Mouse (Mus musculus) testis, postnatal 14 days (tissue): ENCODE results near the gene Sgsm2.
"Not testable (repeated sequence)": the region's sequence is repeated elsewhere in the genome, so short reads cannot be mapped to it uniquely, and the experiment has no call there.

ENCODE experiments used
- DNase-seq: peaks from one replicate; pipeline ENCODE4 v3.0.0; 2021; ENCODE audit warnings: low spot score

Sgsm2 gene

DNA sequence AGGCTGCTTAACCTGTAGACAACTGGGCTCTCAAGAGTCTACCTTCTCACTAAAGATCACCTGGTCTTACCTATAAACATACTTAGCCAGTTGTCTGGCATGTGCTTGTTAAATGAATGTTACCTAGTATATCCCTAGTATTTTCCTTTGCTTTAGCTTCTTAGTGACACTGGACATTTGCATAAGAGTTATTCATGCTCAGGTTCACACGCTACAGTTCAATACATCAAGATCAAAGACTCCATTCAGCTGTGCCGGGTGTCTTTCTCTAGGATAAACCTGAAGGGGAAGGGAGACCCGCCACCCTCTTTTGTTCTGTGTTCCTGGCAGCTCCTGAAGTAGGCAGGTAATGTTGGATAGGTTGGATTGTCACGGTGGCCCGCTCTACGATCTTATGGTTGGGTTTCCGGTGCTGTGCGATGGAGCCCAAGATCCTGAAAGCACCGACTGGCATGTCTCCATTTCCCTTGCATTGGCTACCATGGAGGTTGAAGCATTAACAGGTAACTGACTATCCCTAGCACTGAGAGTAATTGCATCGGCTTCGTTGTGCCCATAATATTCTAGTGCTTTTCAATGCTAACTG, 67.8 kb downstream of the Sgsm2 start:
- no peak for DNase-seq

DNA sequence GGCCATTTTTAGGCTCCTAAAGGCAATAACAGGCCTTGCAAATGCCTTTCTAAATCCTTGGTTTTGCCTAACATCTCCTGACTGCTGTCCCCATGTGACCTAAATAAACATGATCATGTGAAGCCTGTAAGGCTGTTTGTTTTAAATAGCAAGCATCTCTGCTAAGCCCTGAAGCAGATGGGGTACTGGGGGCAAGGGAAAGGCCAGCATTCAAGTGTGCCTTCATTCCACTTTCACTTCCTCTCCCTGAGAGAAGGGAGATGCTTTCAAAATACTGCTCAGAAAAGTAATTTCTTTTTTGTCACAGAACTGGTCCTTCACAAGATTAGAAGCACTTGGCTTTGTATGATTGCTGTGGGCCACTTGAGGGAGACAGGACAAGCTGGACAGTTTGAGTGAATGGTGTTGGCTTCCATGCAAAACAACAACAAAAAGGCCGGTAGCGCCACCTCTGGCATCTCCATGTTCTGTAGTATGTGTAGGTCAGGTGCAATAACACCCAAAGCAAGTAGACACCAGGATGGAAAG, 68.4 kb downstream of the Sgsm2 start:
- DNase-seq, result no peak

DNA sequence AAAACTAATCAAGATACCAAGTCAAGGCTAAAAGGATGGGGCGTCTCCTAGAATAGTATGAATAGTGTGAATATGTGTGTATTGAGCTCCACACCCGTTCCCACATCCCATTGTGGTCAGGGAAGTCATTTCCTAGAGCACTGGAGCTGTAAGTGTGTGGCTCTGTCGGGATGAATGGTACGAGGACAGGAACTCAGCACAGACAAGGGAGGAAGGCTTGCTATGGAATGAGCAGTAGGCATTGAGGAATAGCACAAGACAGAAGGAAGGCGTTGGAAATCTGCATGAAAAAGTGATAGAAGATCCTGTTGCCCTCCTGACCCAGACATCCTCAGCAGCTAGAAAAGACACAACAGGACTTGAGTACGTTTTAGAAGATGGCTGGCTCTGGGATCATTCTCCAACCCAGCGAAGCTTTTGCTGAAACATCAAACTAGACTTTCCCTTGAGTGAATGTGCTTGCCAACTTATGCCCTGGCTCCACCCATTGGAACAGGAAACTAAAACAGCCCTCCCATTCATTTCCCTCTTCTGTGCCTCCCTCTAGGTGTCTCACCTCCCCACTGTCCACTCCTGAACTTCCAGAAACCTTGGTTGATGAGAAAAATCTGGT, 69.0 kb downstream of the Sgsm2 start:
- no peak for DNase-seq

DNA sequence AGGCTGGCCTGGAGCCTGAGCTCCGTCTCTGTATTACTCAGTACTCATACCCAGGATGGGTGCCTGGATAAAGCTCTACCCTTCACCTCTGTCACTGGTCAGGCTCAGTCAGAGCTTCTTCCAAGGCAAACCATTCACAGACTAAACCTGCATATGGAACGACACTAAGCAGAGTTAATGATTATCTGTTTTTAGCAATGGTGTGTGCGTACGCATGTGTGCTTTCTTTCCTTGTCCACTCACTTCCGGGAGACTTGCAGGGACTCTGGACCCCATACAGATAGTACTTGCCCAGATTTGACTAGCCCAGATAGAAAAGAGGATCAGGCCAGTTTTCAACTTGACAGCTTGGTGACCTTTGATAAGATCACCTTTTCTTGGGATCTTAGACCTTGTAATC, 70.2 kb downstream of the Sgsm2 start:
- no peak for DNase-seq

DNA sequence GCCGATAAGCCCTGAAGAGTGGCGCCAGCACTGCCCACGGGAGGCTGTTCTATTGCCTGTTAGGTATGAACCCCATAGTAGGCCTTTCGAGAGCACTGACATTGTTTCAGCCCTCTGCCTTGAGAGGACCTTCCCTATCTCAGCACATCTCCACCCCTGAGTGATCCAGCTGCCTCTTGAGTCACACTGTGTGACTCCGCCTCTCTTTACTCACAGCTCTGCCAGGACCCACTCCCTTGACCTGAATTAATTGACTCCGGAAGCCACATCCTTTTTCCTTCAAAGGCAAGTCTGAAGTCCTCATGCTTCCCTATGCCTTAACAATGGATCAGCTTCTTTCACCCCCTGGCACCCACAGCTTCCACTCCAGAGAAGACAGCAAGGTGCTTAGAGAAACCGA, 70.7 kb downstream of the Sgsm2 start:
- no peak for DNase-seq

DNA sequence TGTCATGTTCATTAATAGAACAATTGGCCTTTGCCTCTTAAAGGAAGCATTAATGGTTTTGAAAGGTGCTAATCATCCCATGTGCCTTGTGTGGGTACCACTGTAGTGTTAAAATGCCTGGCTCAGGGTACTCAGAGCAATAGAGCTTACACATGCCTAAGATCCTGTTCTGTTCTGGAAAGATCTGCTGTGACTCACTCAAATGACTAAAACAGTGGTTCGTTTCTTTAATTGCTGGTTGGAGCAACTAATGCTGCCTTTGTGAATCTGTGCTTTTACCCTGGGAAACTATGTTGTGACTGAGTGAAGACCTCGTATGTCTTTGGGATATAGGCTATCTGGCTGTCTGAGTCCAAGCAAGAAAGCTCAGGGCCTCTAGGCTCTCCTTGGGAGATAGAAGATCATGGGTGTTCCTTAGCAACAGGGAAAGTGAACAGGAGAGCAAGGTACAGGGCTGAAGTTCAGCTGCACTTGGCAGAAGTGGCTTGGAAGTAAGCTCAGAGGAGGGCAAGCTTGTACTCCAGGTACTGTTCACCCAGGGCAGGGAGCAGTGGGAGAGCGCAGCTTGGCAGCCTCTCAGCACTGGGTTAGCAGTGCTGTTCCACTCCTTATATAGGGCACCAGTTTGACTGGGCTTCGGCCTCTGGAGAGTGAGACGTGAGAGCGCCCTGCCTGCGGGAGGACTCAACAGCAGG, 74.0 kb downstream of the Sgsm2 start:
- DNase-seq, result no peak

DNA sequence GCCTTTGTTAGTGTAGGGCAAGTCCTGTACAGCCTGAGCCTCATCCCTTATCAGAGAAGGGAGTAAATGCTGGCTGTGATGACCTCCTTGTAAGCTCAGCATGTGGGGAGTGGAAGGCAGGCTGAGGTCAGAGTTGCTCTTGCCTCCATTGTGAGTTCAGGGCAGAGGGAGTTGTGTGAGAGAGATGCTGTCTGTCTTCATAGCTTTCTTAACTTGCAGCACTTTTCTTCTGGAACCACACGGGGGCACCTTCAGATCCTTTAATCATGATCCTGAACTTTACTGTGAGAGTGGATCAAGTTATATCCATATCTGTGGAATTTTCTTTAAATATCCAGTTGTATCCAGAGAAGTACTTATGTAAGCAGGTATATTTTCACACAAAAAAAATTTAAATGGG, 75.4 kb downstream of the Sgsm2 start:
- no peak for DNase-seq

DNA sequence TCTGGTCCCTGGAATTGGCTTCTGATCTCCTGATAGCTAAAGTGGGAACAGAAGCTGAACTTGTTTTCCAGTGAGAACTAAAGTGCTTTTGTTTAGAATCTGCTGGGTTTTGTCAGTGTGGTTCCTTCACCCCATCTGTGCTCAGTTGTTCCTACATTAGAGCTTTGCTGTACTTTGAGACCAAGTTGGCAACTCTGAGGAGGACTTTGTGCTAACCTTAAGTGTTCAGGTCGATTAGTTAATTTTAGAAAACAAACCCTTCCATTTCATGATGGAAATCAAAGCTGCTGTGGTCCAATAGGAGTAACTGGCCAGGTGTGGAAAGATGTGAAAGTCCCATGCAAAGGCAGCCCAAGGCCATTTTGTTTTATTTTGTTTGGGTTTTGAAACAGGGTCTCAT, 75.9 kb downstream of the Sgsm2 start:
- DNase-seq, result no peak

DNA sequence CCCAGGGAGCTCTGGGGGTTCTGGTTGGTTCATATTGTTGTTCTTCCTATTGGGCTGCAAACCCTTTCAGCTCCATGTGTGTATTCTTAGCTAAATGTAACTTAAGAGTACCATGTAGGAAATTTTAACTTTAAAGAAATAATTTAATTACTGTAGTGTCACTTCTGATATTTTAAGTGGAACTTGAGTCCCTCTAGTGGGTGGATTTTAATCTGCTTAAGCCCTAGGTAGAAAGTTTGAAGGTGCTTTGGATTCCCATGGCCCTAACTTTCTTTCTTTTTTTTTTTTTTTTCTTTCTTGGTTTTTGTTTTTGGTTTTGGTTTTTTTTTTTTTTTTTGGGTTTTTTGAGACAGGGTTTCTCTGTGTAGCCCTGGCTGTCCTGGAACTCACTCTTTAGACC, 81.1 kb downstream of the Sgsm2 start:
- no peak for DNase-seq

DNA sequence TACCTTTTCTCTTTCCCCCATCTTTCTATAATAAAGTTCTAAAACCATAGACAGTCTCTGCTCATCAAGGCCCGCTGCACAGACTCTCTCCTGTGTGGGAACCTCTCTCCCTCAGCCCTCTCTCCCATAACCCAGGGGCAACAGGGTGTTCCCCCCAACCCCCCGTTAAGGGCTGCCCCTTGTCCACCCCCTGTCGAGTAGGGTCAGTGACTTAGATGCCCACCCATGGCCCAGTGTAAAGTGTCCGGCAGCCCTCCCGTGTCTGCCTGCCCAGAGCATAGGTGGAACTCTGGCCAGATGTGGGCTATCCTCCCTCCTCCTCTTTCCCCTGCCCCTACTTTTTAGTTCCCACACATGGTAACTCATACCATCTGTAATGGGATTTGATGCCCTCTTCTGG, 85.3 kb downstream of the Sgsm2 start:
- DNase-seq, result no peak

DNA sequence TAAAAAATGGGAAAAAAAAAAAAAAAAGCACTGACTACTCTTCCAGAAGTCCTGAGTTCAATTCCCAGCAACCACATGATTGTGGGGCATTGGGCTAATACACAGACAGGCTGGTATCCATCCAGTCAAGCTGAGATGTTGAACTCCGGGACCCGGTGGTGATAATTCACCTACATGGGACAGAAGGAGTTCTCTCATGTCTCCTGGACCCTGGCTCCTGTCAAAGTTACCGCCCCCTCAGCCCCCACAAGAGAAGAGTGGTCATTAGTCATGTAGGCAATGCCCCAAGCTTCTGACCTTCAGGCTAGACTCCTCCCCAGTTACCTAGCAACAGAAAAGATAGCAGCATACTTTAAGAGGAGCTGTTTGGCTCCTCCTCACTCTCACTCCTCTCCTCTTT, 85.8 kb downstream of the Sgsm2 start:
- not testable (repeated sequence) for DNase-seq

DNA sequence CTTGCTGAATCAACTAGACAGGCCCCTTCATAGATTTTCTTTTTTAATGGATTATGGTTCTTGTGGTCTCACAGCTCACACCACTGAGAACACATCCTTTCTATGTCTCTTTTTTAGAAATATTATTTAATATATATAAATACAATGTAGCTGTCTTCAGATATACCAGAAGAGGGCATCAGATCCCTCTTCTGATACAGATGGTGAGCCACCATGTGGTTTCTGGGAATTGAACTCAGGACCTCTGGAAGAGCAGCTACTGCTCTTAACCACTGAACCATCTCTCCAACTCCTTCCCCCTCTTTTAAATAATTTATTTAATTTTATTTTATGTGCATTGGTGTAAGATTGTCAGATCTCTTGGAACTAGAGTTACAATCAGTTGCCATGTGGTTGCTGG, 86.7 kb downstream of the Sgsm2 start:
- no peak for DNase-seq

DNA sequence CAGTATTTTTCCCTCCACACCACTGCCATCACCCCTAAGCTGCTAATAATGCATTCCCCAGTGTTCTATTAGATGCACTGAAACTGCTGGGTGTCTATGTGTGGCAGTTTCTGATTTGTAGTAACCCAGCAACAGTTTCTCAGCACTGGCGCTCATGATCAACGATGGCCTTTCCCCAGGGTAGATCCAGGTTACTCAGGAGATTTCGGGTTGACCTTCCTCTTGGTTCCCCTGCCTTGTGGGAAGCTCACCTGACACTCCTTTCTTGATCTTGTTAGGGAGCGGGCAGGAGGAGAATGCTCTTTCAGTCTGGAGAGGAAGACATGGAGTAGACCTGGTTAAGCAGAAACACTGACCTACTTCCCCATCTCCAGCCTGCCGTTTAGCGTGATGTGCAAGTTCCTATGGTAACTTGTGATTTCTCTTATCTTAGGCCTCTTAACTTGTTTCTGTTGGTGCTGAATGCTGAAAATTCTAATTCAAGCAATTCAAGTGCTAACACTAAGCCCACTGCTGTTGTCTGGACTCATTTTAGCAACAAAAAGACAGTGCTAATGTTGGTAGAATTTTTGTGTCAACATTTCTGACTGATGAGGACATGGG, 88.5 kb downstream of the Sgsm2 start:
- DNase-seq, result no peak

DNA sequence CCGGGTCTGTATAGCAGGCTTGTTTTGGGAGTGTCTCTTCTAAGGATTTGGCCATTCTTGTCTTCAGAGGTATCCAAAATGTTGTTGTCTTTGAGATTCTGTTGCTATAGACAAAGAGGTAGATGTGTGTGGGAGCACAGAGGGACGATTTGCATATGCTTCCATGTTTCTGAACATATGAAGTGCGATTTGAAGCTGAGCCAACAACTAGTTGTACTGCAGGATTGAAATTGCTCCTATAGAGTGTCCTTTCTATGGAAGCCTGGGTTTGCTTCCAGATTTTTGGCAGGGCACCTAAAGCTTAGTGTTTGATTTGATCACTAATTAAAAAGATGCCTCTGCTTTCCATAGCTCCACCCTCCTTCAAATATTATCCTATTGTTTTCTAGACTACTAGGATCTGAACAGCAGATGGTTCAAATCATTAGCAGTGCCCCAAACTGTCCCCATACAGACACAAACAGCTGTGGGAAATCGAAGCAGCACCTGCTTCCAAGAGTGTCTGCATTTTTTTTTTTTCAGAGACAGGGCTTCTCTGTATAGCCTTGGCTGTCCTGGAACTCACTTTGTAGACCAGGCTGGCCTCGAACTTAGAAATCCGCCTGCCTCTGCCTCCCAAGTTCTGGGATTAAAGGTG, 89.5 kb downstream of the Sgsm2 start:
- no peak for DNase-seq

DNA sequence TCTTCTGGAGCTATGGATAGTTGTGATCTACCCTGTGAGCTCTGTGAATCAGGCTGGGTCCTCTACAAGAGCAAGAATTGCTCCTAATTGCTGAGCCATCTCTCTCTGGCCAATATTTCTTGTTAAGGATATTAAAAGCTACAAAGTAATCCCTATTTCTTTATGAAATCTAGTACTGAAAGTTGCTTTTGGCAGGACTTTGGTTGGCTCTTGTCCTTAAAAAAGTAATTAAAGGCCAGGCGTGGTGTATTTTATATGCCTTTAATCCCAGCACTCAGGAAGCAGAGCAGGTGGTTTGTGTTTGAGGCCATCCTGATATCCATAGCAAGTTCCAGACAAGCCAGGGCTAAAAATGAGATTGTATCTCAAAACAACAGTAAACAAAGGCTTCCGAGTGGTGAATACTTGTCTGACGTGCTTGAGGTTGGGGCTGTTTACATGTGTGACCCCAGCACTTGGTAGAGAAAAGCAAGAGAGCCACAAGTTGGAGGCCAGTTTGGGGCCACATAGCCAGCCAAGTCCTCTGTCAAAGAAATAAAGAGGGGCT, 92.7 kb downstream of the Sgsm2 start:
- no peak for DNase-seq

DNA sequence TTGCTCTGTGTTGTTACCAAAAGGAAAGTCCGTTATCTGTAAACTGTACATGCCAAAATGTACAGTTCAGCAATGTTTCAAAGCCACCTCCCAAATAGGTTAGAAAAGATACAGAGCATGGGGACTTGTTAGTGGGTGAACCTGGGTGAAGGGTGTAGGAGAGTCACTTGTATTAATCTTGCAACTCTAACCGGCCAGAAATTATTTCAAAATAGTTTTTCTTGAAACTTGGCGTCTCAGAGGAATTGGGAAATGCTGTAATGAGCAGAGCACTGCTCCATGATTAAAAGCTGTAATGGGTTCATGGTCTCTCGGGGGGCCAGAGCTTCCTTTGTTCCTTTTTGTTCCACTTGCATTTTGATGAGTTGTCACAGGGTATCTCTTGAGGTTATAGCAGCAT, 96.2 kb downstream of the Sgsm2 start:
- no peak for DNase-seq
